Mouse (Mus musculus) forebrain, embryonic 12.5 days (tissue): ENCODE measurements around the gene Slc9c1. TPM values are rescaled to one million over a fixed set of nuclear protein-coding genes. Genes with fewer than 3 reads are reported as not detected.

Experiments used
- polyA plus RNA-seq: library from polyadenylated mRNA; unstranded; fragments of >200 nt; fragmentation: Nextera tagmentation; extraction: Ambion mirVana; gene quantifications from 2 replicates; pipeline ENCODE4 v1.2.1, GENCODE M21; 2016

Slc9c1 gene
- polyA plus RNA-seq, 1 experiment from 2014 or later, result not detected

Other genes with a start within 250 kb of the Slc9c1 start
- gene Cd200, start 126.3 kb upstream of the Slc9c1 start, polyA plus RNA-seq, result 58.9 and 62.0 TPM in 2 replicates
- gene Gm609, start 42.3 kb upstream of the Slc9c1 start, polyA plus RNA-seq, result not detected in 2 replicates
- not detected in 2 replicates for gene Gm17783, start 3.3 kb upstream of the Slc9c1 start, polyA plus RNA-seq
- not detected in 2 replicates for gene Gcsam, start 75.1 kb downstream of the Slc9c1 start, polyA plus RNA-seq
- 0.11 and 0.18 TPM in 2 replicates for gene BC016579, start 118.8 kb downstream of the Slc9c1 start, polyA plus RNA-seq
- gene Tmprss7, start 158.3 kb downstream of the Slc9c1 start, polyA plus RNA-seq, result 0.23 and 0.32 TPM in 2 replicates
- 319 and 330 TPM in 2 replicates for gene Tagln3, start 189.3 kb downstream of the Slc9c1 start, polyA plus RNA-seq
- 41.9 and 44.9 TPM in 2 replicates for gene Abhd10, start 207.6 kb downstream of the Slc9c1 start, polyA plus RNA-seq